Mouse (Mus musculus): ENCODE data around the gene B2m. TPM values are rescaled to one million over a fixed set of nuclear protein-coding genes. Genes with fewer than 3 reads are reported as not detected.
"Not testable (repeated sequence)": the region's sequence is repeated elsewhere in the genome, so short reads cannot be mapped to it uniquely, and the experiment has no call there.

B2m gene
- total RNA-seq (2015) (5,498 and 5,622 TPM in 2 replicates), total RNA-seq (2017) (2,725 and 3,039 TPM in 2 replicates)

DNA sequence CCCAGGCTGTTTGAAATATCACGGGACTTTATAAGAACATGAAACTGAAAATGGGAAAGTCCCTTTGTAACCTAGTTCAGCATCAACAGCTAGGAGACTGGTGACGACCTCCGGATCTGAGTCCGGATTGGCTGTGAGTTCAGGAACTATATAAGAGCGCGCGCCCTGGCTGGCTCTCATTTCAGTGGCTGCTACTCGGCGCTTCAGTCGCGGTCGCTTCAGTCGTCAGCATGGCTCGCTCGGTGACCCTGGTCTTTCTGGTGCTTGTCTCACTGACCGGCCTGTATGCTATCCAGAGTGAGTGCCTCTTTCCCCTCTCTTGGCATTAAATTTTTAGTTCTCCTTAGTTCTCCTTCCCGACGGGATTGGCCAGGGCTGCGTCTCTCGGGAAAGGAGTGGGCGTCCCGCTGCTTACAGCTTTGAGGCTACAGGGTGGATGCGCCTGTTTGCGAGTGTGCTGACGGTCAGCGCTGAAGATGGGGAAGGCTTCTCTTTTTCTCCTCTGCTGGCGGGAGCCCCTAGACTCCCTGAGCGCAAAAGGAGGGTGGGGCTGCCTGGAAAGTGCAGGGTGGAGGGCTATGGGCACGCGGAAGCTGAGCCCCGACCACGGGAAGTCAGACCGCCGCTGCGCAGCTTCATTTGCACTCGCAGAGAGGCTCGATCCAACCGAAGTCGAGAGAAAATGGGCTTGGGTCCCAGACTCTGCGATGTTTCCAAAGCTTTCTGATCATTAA is at the start of gene B2m:
TSS of gene B2m (plus strand) at position 179 of the 734 bp plus-strand sequence.
- peak; percentile 81 for ATAC-seq (ENCODE audit: poor library complexity, severe bottlenecking)

DNA sequence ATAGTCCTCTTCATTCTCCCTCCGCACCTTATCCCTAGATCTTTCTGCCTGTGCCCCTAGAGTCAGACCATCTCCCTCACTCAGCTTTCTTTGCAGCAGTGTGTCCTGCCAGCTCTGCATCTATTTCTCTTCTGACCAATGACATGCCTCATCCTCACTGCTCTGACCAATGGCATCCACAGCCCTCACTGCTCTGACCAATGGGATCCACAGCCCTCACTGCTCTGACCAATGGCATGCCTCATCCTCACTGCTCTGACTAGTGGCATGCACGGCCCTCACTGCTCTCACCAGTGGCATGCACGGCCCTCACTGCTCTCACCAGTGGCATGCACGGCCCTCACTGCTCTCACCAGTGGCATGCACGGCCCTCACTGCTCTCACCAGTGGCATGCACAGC is 49.8 kb upstream of the B2m start:
- not testable (repeated sequence) for ATAC-seq (ENCODE audit: poor library complexity, severe bottlenecking)

DNA sequence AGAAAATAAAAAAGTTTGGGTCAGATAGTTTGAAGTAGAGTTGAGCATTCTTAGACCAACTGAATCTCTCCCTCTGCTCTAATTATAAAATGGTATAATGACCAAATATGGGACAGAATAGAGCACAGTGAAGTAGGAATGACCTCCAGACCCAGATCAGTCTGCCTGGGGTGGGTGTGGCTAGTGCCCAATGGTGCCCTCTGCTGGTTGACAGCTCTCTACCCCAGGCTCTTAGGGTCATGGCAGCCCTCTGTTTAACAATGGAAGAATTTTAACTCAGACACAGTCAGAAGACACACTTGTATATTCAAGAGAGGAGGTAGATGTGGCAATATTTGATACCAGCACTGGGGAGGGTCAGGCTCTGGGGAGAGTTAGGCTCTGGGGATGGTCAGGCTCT is 45.4 kb upstream of the B2m start:
- peak; percentile 94 for ATAC-seq (ENCODE audit: poor library complexity, severe bottlenecking)

DNA sequence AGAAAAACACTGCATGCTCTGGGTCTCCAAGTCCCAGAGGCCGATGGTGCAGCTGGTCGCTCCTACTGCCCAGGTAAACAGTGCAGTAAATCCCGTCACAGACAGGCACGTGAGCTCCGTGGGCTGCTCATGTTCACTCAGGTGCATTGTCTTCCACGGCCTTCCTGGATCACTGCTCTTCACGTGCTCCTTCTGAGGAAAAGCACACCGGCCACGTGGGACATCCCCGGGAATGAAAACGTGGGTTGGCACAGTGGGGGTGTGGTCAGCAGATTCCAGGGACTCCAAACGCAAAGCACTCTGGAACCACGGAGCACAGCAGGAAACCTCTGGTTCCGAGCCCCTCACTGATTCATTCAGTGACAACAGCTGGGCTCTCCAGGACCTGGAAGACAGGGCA is 39.4 kb upstream of the B2m start:
- no peak for ATAC-seq (ENCODE audit: poor library complexity, severe bottlenecking)

DNA sequence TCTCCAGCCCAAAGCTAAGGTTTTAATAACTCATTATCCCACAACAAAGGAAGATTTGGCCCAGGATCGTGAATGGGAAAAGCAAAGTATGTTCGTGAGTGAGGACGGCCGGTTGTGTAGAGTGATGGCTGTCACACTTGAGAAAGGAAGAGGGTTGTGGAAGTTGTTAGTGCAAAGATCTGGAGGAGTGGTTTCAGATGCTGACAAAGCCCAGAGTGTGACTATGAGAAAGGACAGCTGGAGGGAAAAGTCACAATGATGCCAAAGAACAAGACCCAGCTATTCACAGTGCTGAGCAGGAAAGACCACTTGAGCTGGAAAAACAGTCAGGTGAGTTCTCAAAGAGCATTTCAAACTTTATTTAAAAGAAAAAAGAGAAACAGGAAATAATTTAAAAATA is 37.8 kb upstream of the B2m start:
- ATAC-seq (ENCODE audit: poor library complexity, severe bottlenecking): no peak

DNA sequence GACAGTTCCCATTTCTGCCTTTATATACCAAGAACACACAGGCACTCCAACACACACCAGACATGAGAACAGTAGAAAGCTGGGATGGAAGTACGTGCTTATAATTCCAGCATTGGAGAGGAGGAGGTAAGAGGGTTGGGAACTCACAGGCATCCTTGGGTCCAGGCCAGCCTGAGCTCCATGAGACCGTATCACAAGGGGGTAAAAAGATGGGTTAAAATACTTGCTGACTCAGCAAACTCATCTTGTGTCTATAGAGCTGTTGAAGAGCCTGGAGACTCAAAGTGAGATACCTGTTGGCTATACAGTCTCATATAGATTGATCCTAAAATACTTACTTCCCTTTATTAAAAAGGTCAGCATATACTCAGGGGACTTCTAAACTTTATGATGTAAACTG is 30.6 kb upstream of the B2m start:
- no peak for ATAC-seq (ENCODE audit: poor library complexity, severe bottlenecking)

DNA sequence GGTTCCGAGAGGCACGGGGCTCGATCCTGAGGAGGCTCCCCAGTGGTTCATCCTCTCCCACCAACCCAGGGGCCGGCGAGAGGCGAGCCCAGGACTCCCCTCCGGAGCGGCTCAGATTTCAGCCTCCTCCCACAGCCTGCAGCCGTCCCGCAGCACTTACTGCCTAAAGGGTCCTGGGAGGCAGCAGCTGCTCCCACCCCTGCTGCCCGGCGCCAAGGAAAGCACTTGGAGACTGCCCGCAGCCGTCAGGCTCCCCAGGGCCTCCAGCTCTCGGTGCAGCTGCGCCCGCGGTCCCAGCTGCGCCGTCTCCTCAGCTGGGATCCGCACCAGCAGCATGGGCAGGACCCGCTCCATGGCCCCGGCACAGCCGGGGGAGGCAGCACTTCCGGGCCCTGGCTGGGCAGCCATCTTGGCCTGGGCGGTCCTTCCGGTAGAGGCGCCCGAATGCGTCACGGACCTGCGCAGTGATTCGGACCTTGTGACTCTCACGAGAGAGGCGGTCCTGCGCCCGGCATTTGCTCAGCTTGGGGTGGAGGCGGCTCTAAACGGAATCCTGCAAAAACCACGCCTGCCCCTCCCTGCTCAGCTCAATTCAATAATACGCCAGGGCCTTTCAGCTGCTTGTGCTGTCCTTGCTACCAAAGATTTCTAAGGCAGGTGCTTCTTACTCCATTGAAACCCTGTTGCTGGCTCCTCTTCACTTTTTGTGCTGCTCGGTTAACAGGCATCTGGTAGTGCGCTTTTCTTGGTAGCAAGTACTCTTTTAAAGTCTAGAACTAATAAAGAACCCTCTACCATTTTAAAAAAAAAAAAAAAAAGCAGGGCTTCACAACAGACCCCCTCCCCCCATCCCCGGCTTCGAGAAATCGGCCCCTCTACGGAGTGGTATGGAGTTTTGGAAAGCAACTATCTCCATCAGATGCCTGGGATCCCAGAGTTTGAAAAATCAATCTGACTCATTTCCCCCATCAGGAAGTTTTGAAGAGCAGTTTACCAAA is 29.2 kb upstream of the B2m start, which contains the start of gene Spg11:
TSS of gene Spg11 (minus strand) at position 426 of the 998 bp plus-strand sequence.
- ATAC-seq (ENCODE audit: poor library complexity, severe bottlenecking): peak; percentile 99

DNA sequence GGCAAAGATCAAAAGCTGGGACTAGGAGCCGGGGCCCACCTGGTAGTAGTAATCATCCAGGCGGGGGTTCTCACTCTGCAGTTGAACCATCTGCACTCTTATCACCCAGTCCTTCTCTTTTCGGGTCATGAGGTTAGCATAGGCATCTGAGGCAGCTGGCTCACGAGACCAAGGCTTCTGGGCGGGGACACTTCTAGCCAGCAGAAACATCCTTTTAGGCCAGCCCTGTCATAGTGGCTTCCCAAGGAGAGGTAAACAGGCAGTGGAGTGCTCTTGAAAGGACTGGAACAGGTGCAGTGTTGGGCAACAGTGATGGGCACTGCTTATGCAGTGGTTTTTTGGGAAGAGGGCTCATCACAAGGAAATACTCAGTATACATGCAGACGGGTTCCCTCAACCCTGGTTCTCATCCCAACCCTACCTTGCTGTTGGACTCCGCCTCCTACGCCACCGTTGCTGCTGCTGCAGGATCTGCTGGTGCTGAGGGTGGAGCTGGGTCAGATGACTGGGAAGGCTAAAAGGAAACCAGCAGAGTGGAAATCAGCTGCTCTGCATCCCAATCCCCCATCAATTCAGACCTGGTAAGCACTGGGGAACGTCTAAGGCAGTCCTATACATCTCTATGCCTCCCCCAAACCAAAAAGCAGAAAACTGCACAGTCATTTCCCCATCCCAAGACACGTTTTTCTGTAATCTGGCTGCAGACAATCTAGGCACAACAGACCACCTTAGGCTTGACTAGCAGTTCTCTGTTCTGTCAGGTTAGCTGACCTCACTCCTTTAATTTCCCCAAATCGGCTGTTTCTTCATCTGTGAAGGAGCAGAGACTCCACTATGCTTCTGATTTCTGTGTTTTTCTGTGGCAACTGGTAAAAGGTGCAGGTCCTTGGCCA is 21.6 kb upstream of the B2m start:
- peak; percentile 50 for ATAC-seq (ENCODE audit: poor library complexity, severe bottlenecking)

DNA sequence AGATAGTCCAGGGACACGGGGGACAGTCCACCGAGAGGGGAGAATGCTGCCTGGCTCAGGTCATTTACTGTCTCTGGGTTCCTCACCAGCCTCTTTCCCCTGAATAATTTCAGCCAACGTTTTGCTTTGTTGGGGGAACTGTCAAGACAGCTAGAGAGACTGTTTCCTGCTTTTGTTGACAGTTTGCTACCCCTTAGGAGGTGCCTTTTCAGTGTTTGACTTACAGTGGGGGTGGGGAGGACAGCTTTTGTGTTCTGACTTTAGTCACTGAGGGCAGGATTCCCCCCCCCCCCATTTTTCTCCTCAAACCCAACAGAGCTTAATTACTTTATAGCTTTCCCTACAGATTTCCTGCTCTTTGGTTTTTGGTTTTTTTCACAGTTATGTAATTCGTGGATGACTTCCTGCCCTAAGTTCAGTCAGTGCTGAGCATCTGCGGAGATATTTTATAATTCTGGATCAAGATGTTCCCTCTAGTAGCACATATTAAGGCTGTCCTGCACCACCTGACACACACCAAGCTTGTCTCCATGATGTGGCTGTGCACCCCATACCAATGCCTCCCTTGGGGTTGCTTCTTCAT is 20.6 kb upstream of the B2m start:
- ATAC-seq (ENCODE audit: poor library complexity, severe bottlenecking): no peak

DNA sequence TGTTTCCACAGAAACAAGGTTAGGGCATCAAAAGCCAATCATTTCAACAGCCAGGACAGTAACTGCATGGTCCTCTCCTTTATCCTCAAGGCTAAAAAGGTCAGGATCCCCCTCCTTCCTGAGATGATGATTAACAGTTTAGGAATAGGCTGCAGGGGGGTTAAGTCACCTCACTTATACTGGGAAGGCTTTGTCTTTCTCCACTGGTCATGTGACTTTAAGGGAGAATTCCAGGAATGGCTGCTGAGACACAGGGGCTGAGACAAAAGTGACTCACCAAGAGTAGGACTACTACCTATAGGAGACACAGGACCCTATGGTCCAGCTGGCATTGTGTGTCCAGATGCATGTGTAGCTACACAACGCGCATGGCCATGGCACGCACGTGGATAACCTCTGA is 19.9 kb upstream of the B2m start:
- no peak for ATAC-seq (ENCODE audit: poor library complexity, severe bottlenecking)

DNA sequence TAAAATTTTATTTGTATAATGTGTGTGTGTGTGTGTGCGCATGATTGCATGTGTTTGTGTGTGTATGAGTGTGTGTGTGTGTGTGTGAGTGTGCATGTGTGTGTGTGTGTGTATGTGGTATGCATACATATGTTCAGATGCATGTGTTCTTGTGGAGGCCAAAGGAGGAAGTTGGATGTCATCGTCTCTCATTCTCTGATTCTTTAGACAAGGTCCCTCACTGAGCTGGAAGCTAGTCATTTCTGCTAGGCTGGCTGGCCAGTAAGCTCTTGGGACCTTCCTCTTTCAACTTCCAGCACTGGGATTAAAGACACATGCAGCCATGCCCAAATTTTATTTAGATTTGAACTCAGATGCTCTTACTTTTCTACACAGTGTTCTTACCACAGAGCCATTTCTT is 15.4 kb upstream of the B2m start:
- ATAC-seq (ENCODE audit: poor library complexity, severe bottlenecking): peak; percentile 85

DNA sequence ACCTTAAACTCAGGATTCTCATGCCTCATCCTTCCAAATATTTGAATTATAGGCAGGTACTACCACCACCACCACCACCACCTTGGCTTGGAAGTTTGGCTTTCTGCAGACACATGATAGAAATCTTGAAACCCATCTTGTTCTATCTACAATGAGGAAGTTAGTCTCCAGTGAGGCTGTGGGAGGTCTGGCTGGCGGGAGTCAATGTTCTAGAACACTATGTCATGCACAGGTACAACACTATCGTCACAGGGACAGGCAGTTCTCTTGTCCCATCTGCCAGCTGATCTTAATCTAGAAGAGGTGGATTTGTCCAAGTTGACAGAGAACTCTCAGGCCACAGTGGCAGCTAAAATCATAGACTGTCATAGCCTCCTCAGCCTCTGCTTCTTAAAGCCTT is 14.9 kb upstream of the B2m start:
- ATAC-seq (ENCODE audit: poor library complexity, severe bottlenecking): peak; percentile 60; the same call in 1 of the 2 replicates

DNA sequence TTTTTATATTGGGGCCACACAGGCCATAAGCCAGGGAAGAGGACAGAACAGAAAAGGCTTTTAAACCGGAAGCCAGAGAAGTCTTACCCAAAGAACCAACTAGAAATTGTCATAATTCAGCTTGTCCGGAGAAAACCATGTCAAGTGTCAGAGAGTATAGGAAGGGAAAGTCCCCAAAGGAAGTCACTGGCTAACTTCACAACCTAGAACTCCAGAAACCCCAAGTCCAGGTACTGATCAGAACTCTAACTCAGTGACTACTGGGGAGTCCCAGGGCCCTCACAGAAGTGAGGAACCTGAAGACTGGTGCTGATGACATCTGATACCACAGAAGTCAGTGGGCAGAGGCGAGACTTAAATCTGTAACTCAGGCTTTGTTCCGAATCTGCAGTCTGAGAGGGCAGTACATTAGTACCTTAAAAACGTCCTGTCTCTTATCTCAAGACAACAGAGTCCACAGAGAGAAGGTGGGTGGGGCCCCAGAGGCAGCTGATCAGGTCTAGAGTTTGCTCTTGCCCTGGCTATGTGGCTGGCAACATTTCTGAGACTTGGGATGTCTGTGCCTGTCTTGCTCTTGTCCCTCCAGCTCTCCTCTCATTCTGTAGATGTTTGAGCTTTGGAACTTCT is 9.5 kb upstream of the B2m start:
- peak; percentile 70 for ATAC-seq (ENCODE audit: poor library complexity, severe bottlenecking)

DNA sequence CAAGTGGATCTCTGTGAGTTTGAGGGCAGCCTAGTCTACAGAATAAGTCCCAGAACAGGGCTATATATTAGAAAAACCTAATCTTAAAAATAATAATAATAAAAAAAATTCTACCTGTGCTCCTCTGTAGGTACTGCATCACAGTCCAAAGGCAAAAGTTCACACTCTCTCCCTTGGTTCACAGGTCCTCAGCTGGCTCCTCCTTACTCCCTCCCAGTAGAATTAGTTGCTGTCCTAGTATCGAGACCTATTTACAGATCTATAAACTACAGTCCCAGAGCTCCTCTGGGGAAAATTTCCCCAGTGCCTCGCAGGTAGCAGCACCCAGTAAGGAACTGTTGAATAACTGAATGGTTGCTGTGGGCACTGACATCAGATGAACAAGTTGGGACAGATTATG is 6.7 kb upstream of the B2m start:
- ATAC-seq (ENCODE audit: poor library complexity, severe bottlenecking): no peak

DNA sequence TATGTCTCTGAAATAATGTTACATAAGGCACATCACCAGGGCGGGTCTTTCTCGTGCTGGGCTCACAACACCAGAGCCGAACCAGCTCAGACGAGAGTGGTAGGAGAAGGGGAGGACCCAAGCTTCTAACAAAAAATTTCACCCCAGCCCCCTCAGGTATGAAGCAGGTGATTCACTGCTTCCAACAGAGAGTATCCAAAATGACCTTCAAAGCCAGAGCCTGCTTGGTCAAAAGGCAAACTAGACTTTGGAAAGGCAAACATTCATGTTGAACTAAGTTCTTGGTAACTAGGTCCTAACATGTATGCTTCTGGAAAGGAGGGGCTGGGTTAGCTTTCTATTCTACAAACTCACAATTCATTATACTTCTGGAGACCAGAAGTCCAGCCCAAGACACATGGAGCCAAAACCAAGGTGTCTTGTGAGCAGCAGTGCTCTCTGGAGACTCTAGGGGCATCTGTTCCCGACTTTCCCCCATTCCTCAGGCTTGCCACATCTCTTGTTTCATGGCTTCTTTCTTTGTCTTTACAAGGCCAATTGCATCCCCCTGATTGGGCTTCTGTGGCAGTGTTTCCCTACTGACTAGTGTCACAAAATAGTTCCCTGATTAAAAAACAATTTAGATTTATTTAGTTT is 6.0 kb upstream of the B2m start:
- ATAC-seq (ENCODE audit: poor library complexity, severe bottlenecking): no peak

DNA sequence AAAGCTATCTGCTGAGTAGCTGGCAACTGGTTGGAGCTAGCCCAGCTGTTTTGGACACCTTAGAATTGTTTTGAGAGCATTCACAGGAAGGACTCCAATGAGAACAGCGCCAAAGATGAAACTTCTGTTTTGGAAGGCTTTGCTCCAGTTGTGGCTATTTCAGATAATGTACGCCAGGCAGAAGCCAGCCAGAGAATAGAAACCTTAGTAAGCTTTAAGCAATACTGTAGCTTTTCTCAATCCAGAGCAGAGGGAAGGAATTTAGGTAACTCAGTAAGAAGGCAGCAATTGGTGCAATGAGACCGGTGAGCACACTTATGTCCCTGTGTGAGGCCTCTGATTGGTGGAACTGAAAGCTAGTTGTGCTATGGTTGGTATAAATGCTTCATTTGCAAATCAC is 4.4 kb upstream of the B2m start:
- ATAC-seq (ENCODE audit: poor library complexity, severe bottlenecking): no peak

DNA sequence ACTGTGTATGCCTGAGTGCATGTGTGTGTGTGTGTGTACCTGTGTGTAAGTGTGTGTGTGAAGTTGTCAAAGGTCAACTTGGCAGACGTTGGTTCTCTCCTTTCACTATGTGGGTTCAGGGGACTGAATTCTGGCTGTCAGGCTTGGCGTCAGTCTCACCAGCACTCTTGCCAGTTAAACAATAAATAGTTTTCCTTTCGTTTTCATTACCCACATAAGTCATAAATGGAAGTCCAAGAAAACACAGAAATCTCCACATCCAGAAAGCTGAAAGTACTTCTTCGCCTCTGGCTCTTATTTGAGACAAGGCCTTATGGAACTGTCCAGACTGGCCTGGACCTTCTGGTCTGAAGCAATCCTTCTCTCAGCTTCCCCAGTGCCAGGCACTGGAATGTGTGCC is 1.7 kb upstream of the B2m start:
- ATAC-seq (ENCODE audit: poor library complexity, severe bottlenecking): no peak

DNA sequence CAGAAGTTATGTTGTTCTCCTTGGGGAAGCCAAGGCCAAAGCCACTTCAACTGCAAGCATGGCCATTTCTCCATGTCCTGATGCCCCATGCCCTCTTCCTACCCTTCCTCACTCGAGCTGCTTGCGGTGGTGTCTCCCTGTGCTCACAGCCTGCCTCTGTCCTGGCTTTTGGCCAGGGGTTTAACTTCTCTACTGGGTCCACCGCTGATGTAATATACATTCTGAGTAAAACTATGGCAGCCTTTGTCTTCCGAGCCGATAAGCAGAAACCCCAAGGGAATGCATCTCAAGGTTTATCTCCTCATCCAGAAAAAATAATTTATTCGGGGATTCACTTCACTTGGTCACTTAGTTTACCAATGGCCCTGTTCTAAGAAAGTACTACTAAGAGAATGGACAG is 799 bp upstream of the B2m start:
- ATAC-seq (ENCODE audit: poor library complexity, severe bottlenecking): peak; percentile 20

DNA sequence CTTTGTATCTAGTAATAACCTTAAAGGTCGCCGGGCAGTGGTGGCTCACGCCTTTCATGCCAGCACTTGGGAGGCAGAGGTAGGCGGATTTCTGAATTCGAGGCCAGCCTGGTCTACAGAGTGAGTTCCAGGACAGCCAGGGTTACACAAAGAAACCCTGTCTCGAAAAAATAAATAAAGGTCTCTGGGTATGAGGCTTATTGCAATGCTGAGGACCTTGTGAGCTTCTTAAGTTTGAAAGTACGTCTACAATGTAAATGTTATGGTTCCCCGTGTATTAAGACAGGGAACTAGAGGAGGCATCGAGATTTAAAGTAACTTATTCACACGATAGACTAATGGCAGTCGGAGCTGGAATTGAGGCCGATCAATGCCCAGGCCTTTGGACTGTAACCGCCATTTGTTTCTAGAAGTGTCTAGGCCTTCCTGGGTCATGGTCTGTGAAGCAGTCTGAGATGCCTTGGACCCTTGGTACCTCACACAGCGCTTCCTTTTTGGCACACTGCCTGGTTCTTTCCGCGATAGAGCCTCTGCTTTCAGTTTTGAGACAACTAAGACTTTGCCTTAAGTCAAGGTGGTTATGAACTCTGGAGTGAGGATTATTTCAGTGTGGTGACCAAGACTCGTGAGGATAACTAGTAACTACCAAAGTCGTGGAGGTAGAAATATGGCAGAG is 894 bp downstream of the B2m start:
- ATAC-seq (ENCODE audit: poor library complexity, severe bottlenecking): peak; percentile 22
